Mouse (Mus musculus) layer of hippocampus, adult 8-10 months (tissue): ENCODE measurements at regions not wholly inside any gene's neighbourhood (a gene's known extent, or its start where the extent isn't known, plus 50 kb on each side); places are given as distances from the start of the nearest gene placed in this dataset.

Experiments used
- DNase-seq, 2 experiments: peaks; one replicate each; pipeline ENCODE4 v3.0.0; 2022; ENCODE audit warnings: low spot score in 2 of 2

DNA sequence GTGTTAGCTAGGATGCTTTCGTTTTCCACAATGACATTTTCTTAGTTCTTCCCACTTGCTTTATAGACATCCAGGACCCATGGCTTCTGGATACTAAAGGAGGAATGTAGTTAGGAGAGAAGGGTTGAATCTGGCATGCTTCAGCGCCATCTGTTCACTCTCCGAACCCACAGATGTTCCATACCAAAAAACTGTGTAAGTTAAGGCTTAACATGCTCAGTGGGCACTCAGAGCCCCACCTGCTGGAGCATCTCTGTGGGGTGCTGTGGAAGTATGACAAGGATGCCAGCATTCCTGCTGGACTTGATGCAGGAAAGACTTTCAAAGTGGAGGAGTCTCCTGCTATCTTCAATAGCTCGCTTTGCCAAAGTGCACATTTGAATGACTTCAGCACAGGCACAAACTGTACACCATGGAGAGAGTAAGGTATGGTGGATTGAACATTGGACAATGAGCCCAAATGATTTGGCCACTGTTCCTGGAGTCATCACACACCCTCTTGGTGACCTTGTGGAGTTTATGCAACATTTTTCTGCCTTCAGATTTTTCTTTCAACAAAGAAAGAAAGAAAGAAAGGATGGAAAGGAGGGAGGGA, 802.3 kb downstream of the Cdh8 start:
- peak; percentile 10 to 28 for DNase-seq

DNA sequence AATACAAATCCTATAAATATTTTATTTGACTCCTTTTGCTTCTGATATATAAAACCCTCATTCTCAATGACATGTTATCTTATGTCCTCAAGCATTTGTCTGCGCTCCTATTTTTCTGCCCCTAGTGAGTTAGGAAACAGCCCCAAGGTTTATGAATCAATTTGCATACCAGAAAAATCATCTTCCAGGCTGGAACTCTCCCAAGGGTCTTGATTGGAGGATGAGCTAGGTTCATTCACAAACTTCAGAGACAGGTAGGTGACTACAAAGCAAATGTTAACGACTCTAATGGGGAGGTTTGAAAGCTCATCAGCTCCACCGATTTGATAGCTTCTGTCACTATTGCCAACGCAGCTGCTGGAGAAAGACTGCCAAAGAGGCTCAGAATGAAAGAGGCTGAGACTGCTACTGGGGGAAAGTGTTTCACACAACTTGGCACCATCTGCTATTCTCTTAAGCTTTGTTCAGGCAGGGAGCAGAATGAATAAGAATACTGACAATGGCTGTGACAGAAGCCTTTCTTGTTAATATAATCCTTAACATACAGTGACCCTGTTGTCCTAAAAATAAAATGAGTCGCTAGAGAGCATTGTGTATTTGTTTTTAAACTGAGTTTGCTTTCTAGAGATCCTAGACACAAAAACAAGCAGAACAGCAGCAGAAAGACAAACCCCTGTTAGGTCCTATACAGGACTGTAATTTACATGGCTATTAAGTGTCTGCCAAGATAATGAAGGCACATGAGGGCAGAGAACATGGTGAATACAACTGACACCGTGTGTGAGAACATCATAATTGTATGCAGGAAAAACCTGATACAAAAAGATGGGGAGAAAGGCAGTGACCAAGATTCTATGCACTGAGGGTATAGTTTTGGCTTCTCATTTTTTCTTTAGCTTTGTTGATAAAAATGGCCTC, 843.4 kb downstream of the Cdh8 start:
- peak; percentile 41 to 48 for DNase-seq

- no peak for DNase-seq
These were observed 849.6 kb downstream of the Cdh8 start for GRCm38 (mm10) chr8:98566661-98567060.

DNA sequence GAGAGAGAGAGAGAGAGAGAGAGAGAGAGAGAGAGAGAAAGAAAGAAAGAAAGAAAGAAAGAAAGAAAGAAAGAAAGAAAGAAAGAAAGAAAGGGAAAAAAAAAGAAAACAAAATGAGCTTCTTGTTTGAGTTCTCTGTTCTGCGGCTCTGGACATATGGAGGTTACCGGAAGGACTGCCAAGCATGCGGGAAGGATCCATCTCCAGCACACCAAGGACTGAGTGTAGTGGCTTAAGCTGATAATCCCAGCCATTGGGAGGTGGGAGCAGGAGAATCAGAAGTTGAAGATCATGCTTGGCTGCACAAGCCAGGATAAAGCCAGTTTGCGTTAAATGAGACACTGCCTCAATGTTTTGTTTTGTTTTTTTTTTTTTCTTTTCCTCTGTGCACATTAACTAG, 897.8 kb downstream of the Cdh8 start:
- no peak for DNase-seq

- DNase-seq = no peak
These were observed 901.0 kb downstream of the Cdh8 start for GRCm38 (mm10) chr8:98515246-98515645.

DNA sequence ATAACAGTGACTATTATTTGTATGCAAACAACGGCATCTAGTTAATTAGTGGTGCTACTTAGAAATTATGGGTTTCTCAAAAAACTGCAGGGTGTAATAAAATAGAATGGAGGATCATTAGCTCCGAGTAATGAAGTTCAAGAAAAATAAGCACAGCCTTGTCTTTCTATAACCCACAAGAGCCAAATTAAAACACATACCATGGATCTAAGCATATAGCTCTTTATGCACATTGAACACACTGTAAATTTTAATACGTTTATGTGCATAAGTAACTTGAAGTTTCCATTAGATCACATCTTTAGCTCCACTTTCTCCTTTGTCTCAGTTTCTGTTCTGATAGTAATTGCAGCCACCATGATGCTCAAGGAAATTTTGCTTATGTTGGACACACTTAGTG, 919.5 kb downstream of the Cdh8 start:
- no peak for DNase-seq

- DNase-seq = no peak
These were observed 952.8 kb downstream of the Cdh8 start for GRCm38 (mm10) chr8:98463375-98464030.

GRCm38 (mm10) chr8:98455539-98455938, 960.7 kb downstream of the Cdh8 start:
- DNase-seq = no peak
